Mouse (Mus musculus): ENCODE results near the gene Fgf11.

Gene Fgf11

DNA sequence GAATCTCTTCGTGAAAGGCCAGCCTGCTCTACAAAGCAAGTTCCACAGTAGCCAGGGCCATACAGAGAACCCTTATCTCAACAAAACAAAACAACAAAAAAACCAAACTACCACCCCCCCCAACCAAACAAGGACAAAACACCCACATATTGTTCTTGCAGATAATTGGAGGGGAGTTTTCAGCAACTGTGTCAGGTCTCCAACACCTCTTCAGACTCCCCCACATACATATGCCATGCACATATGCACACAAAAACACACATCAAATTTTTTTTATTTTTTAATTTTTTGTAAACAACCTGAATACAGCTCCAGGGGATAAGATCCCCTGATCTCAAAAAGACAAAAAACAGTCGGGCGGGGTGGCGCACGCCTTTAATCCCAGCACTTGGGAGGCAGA lies 47.4 kb downstream of the Fgf11 start:
- DNase-seq (ENCODE audit: low spot score): no peak

DNA sequence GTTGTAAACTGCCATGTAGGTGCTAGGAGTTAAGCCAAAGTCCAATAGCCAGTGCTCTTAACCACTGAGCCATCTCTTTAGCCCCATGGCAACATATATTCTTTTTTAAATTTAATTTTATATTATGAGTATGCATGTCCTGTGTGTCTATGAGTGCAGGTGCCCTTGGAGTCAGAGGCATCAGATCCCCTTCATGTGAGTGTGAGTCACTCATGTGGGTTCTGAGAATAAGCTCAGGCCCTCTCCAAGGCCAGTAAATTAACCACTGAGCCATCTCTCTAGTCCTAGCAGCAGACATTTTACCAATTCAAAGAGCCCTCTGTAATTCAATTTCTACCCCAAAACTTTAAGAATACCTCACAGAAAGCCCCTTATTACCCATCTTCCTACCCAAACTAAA lies 49.0 kb downstream of the Fgf11 start:
- no peak for DNase-seq (ENCODE audit: low spot score)

DNA sequence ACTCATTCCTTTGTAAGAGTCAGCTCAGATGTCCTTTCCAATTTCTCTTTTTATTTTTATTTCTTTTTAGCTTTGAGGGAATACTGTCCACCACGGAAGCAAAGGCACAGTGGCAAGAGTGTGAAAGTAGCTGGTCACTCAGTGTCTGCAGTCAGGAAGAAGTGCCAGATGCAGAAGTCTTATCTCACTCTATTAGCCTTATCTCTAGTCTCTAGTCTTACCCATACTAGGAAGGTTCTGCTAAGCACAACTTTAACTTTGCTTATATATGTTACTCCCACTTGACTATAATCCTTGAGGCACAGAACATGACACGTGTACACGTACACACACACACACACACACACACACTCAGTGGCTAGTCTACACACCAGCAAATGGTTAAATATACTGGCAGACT lies 50.0 kb downstream of the Fgf11 start:
- no peak for DNase-seq (ENCODE audit: low spot score)
